Mouse (Mus musculus) myocyte (in vitro differentiated cells): ENCODE results near the gene Gm9945.

Source experiments
- MAX ChIP-seq: IDR thresholded peaks from one replicate; pipeline ENCODE4 v1.6.1; 2011; ENCODE audit warnings: low read depth, mild to moderate bottlenecking, control low read depth
- POLR2A ChIP-seq: IDR thresholded peaks from one replicate; pipeline ENCODE4 v1.6.1; 2011; ENCODE audit warnings: low read depth, mild to moderate bottlenecking, control low read depth, moderate library complexity; ENCODE audit not compliant: insufficient read length
- POLR2AphosphoS2 ChIP-seq: IDR thresholded peaks from one replicate; pipeline ENCODE4 v1.6.1; 2011; ENCODE audit warnings: low read depth, control low read depth; ENCODE audit not compliant: insufficient read length
- USF1 ChIP-seq: IDR thresholded peaks from one replicate; pipeline ENCODE4 v1.6.1; 2011; ENCODE audit warnings: low read depth, mild to moderate bottlenecking, control low read depth, moderate library complexity

- TF ChIP-seq MAX (no peak), POLR2A (no peak), POLR2AphosphoS2 (no peak), USF1 (no peak)
These were observed 10.5 kb upstream of the Gm9945 start for GRCm38 (mm10) chr11:53469294-53469967.
